Mouse (Mus musculus) liver, embryonic 14.5 days (tissue): Measurements from ENCODE around the gene Lhfpl3.

Experiments
- CTCF ChIP-seq: IDR thresholded peaks from 2 replicates; pipeline ENCODE4 v1.5.1; 2016; ENCODE audit warnings: antibody characterized with exemption, low read depth, control low read depth
- EP300 ChIP-seq: IDR thresholded peaks from 2 replicates; pipeline ENCODE4 v1.6.1; 2016; ENCODE audit warnings: antibody characterized with exemption, low read depth

- TF ChIP-seq CTCF (no peak), EP300 (no peak)
Measured at GRCm38 (mm10) chr5:23003123-23003797, 257.4 kb downstream of the Lhfpl3 start.
